Mouse (Mus musculus): ENCODE measurements around the gene Tex14. TPM values are rescaled to one million over a fixed set of nuclear protein-coding genes. Genes with fewer than 3 reads are reported as not detected.

Gene Tex14
- polyA plus RNA-seq, 1 experiment from 2014 or later: 0.27 TPM

- Histone ChIP-seq H3K4me2 (replicated peaks; ENCODE audit: low read depth, low read length) (no peak overlapping the region), H3K9ac (ENCODE audit: low read depth, low read length) (no peak overlapping the region), H3K36me3 (ENCODE audit: control insufficient read depth, insufficient read depth, low read length) (no peaks in the 10 kb centered on the region), H3K9me3 (ENCODE audit: control insufficient read depth, low read length) (no peaks in the 10 kb centered on the region), H3K27me3 (ENCODE audit: control insufficient read depth, insufficient read depth, low read length) (no peaks in the 10 kb centered on the region), H3K4me3 (ENCODE audit: low read length) (no peak overlapping the region), H3K27ac (ENCODE audit: low read depth, low read length) (no peak overlapping the region), H3K4me1 (ENCODE audit: control insufficient read depth, insufficient read depth, low read length) (no peaks in the 10 kb centered on the region)
- no peak for ATAC-seq (ENCODE audit: low FRiP score, low TSS enrichment)
These were observed 119.9 kb downstream of the Tex14 start for GRCm38 (mm10) chr11:87524780-87525179.

- H3K4me1 ChIP-seq (ENCODE audit: control insufficient read depth, insufficient read depth, low read length): no peaks in the 10 kb centered on the region
- no peaks in the 10 kb centered on the region for H3K36me3 ChIP-seq (ENCODE audit: control insufficient read depth, insufficient read depth, low read length)
- ATAC-seq (ENCODE audit: low FRiP score, low TSS enrichment): no peak
- H3K9ac ChIP-seq (ENCODE audit: low read depth, low read length): no peak overlapping the region
- no peak overlapping the region for H3K4me3 ChIP-seq (ENCODE audit: low read length)
- WGBS: 60% methylated on average over 3 of the region's 3 CpGs
- H3K4me2 ChIP-seq (replicated peaks; ENCODE audit: low read depth, low read length): no peak overlapping the region
- no peaks in the 10 kb centered on the region for H3K9me3 ChIP-seq (ENCODE audit: control insufficient read depth, low read length)
- H3K27ac ChIP-seq (ENCODE audit: low read depth, low read length): no peak overlapping the region
- H3K27me3 ChIP-seq (ENCODE audit: control insufficient read depth, insufficient read depth, low read length): no peaks in the 10 kb centered on the region
These were observed 122.5 kb downstream of the Tex14 start for GRCm38 (mm10) chr11:87527364-87527763.

GRCm38 (mm10) chr11:87527990-87528389 is 123.1 kb downstream of the Tex14 start:
- Histone ChIP-seq H3K27me3 (ENCODE audit: control insufficient read depth, insufficient read depth, low read length) (no peaks in the 10 kb centered on the region), H3K27ac (ENCODE audit: low read depth, low read length) (no peak overlapping the region), H3K9me3 (ENCODE audit: control insufficient read depth, low read length) (no peaks in the 10 kb centered on the region), H3K9ac (ENCODE audit: low read depth, low read length) (no peak overlapping the region), H3K4me1 (ENCODE audit: control insufficient read depth, insufficient read depth, low read length) (no peaks in the 10 kb centered on the region), H3K36me3 (ENCODE audit: control insufficient read depth, insufficient read depth, low read length) (no peaks in the 10 kb centered on the region), H3K4me2 (replicated peaks; ENCODE audit: low read depth, low read length) (no peak overlapping the region), H3K4me3 (ENCODE audit: low read length) (no peak overlapping the region)
- WGBS: 51% methylated on average over 4 of the region's 4 CpGs
- ATAC-seq (ENCODE audit: low FRiP score, low TSS enrichment): no peak

GRCm38 (mm10) chr11:87531695-87532094 is 126.8 kb downstream of the Tex14 start:
- H3K4me2 ChIP-seq (replicated peaks; ENCODE audit: low read depth, low read length): no peak overlapping the region
- no peak overlapping the region for H3K4me3 ChIP-seq (ENCODE audit: low read length)
- H3K27ac ChIP-seq (ENCODE audit: low read depth, low read length): no peak overlapping the region
- H3K4me1 ChIP-seq (ENCODE audit: control insufficient read depth, insufficient read depth, low read length): no peaks in the 10 kb centered on the region
- no peaks in the 10 kb centered on the region for H3K9me3 ChIP-seq (ENCODE audit: control insufficient read depth, low read length)
- H3K9ac ChIP-seq (ENCODE audit: low read depth, low read length): no peak overlapping the region
- ATAC-seq (ENCODE audit: low FRiP score, low TSS enrichment): no peak
- H3K27me3 ChIP-seq (ENCODE audit: control insufficient read depth, insufficient read depth, low read length): no peaks in the 10 kb centered on the region
- 56% methylated on average over 6 of the region's 6 CpGs for whole genome bisulfite sequencing
- H3K36me3 ChIP-seq (ENCODE audit: control insufficient read depth, insufficient read depth, low read length): no peaks in the 10 kb centered on the region

GRCm38 (mm10) chr11:87542285-87542684 is 137.4 kb downstream of the Tex14 start:
- Histone ChIP-seq H3K4me3 (ENCODE audit: low read length) (no peak overlapping the region), H3K4me2 (replicated peaks; ENCODE audit: low read depth, low read length) (no peak overlapping the region)
- 22% methylated on average over 8 of the region's 8 CpGs for WGBS

GRCm38 (mm10) chr11:87542906-87543305 is 138.0 kb downstream of the Tex14 start:
- 60% methylated on average over 3 of the region's 3 CpGs for WGBS
- Histone ChIP-seq H3K4me1 (ENCODE audit: control insufficient read depth, insufficient read depth, low read length) (no peaks in the 10 kb centered on the region), H3K27me3 (ENCODE audit: control insufficient read depth, insufficient read depth, low read length) (no peaks in the 10 kb centered on the region), H3K4me3 (ENCODE audit: low read length) (no peak overlapping the region), H3K9me3 (ENCODE audit: control insufficient read depth, low read length) (no peaks in the 10 kb centered on the region), H3K36me3 (ENCODE audit: control insufficient read depth, insufficient read depth, low read length) (no peaks in the 10 kb centered on the region), H3K9ac (ENCODE audit: low read depth, low read length) (no peak overlapping the region), H3K4me2 (replicated peaks; ENCODE audit: low read depth, low read length) (no peak overlapping the region), H3K27ac (ENCODE audit: low read depth, low read length) (no peak overlapping the region)
- no peak for ATAC-seq (ENCODE audit: low FRiP score, low TSS enrichment)

More at GRCm38 (mm10) chr11:87542285-87542684, 137.4 kb downstream of the Tex14 start:
- 0 out of 2 replicates have a peak, but pooled peaks have one; percentile 64 for ATAC-seq (ENCODE audit: low FRiP score, low TSS enrichment)
- Histone ChIP-seq H3K9me3 (ENCODE audit: control insufficient read depth, low read length) (no peaks in the 10 kb centered on the region), H3K27ac (ENCODE audit: low read depth, low read length) (no peak overlapping the region), H3K36me3 (ENCODE audit: control insufficient read depth, insufficient read depth, low read length) (no peaks in the 10 kb centered on the region), H3K27me3 (ENCODE audit: control insufficient read depth, insufficient read depth, low read length) (no peaks in the 10 kb centered on the region), H3K4me1 (ENCODE audit: control insufficient read depth, insufficient read depth, low read length) (no peaks in the 10 kb centered on the region), H3K9ac (ENCODE audit: low read depth, low read length) (no peak overlapping the region)

GRCm38 (mm10) chr11:87553342-87553741 is 148.5 kb downstream of the Tex14 start:
- H3K9ac ChIP-seq (ENCODE audit: low read depth, low read length): no peak overlapping the region
- H3K36me3 ChIP-seq (ENCODE audit: control insufficient read depth, insufficient read depth, low read length): no peaks in the 10 kb centered on the region
- H3K9me3 ChIP-seq (ENCODE audit: control insufficient read depth, low read length): no peaks in the 10 kb centered on the region
- H3K27me3 ChIP-seq (ENCODE audit: control insufficient read depth, insufficient read depth, low read length): no peaks in the 10 kb centered on the region
- no peak overlapping the region for H3K4me3 ChIP-seq (ENCODE audit: low read length)
- no peak overlapping the region for H3K27ac ChIP-seq (ENCODE audit: low read depth, low read length)
- ATAC-seq (ENCODE audit: low FRiP score, low TSS enrichment): no peak
- H3K4me2 ChIP-seq (replicated peaks; ENCODE audit: low read depth, low read length): no peak overlapping the region
- WGBS: 85% methylated on average over 4 of the region's 4 CpGs
- H3K4me1 ChIP-seq (ENCODE audit: control insufficient read depth, insufficient read depth, low read length): no peaks in the 10 kb centered on the region; the same call in 1 of the 2 replicates

GRCm38 (mm10) chr11:87554386-87554785 is 149.5 kb downstream of the Tex14 start:
- H3K27ac ChIP-seq (ENCODE audit: low read depth, low read length): no peak overlapping the region; the same call in 1 of the 2 replicates
- H3K9me3 ChIP-seq (ENCODE audit: control insufficient read depth, low read length): no peaks in the 10 kb centered on the region
- H3K9ac ChIP-seq (ENCODE audit: low read depth, low read length): no peak overlapping the region
- H3K36me3 ChIP-seq (ENCODE audit: control insufficient read depth, insufficient read depth, low read length): no peaks in the 10 kb centered on the region
- no peak overlapping the region for H3K4me3 ChIP-seq (ENCODE audit: low read length)
- 64% methylated on average over 5 of the region's 5 CpGs for WGBS
- H3K4me2 ChIP-seq (replicated peaks; ENCODE audit: low read depth, low read length): no peak overlapping the region
- ATAC-seq (ENCODE audit: low FRiP score, low TSS enrichment): no peak
- no peaks in the 10 kb centered on the region for H3K27me3 ChIP-seq (ENCODE audit: control insufficient read depth, insufficient read depth, low read length)
- H3K4me1 ChIP-seq (ENCODE audit: control insufficient read depth, insufficient read depth, low read length): no peaks in the 10 kb centered on the region; the same call in 1 of the 2 replicates

GRCm38 (mm10) chr11:87555106-87555703 is 150.3 kb downstream of the Tex14 start:
- H3K27me3 ChIP-seq (ENCODE audit: control insufficient read depth, insufficient read depth, low read length): no peaks in the 10 kb centered on the region
- no peak for ATAC-seq (ENCODE audit: low FRiP score, low TSS enrichment)
- no peak overlapping the region for H3K4me3 ChIP-seq (ENCODE audit: low read length)
- no peaks in the 10 kb centered on the region; the same call in 1 of the 2 replicates for H3K4me1 ChIP-seq (ENCODE audit: control insufficient read depth, insufficient read depth, low read length)
- H3K9ac ChIP-seq (ENCODE audit: low read depth, low read length): no peak overlapping the region
- H3K27ac ChIP-seq (ENCODE audit: low read depth, low read length): no peak overlapping the region
- 45% methylated on average over 2 of the region's 2 CpGs for WGBS
- no peak overlapping the region for H3K4me2 ChIP-seq (replicated peaks; ENCODE audit: low read depth, low read length)
- no peaks in the 10 kb centered on the region for H3K9me3 ChIP-seq (ENCODE audit: control insufficient read depth, low read length)
- H3K36me3 ChIP-seq (ENCODE audit: control insufficient read depth, insufficient read depth, low read length): no peaks in the 10 kb centered on the region

Data from kidney, embryonic 14.5 days (tissue).